Mouse (Mus musculus) cerebellum, postnatal 25 days (tissue): Measurements from ENCODE around the gene Timm9.
"Not testable (repeated sequence)": the region's sequence is repeated elsewhere in the genome, so short reads cannot be mapped to it uniquely, and the experiment has no call there.

Source experiments
- DNase-seq, 2 experiments: peaks; one replicate each; pipeline ENCODE4 v3.0.0; 2021; ENCODE audit warnings: mixed read lengths in 2 of 2

The Timm9 gene

DNA sequence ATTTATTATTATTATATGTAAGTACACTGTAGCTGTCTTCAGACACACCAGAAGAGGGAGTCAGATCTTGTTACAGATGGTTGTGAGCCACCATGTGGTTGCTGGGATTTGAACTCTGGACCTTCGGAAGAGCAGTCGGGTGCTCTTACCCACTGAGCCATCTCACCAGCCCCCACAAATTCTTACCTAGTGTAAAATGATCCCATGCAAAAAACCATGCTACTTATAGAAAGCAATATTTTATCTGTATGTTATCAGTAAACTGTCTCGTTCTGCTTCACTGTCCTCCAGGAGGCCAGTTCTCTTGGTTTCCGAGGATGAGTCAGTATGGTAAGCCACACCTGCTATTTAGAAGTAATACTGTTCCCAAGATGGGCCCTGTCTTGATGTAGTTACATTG is 32.2 kb downstream of the Timm9 start:
- not testable (repeated sequence) for DNase-seq

DNA sequence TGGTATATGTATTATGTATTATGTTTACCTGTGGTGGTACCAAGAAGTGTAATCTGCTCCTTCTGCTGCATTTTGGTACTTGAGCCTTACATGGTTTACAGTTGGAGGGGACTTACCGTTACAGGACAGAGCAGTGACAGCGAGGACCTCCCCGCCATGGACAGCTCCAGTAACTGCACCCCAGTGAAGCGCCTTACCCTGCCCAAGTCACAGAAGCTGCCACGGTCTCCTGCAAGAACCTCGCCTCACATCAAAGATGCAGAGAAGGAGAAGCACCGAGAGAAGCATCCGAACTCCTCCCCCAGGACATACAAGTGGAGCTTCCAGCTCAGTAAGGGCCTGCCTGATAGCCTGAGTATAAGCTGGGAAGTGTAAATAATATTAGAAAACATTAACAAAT is 50.2 kb downstream of the Timm9 start:
- DNase-seq, result no peak
